Mouse (Mus musculus) urinary bladder, postnatal 36 days (tissue): ENCODE measurements at regions not wholly inside any gene's neighbourhood (a gene's known extent, or its start where the extent isn't known, plus 50 kb on each side); places are given as distances from the start of the nearest gene placed in this dataset.
"Not testable (repeated sequence)": the region's sequence is repeated elsewhere in the genome, so short reads cannot be mapped to it uniquely, and the experiment has no call there.

Experiments used
- DNase-seq, 2 experiments: peaks; one replicate each; pipeline ENCODE4 v3.0.0; 2022; ENCODE audit warnings: low spot score in 2 of 2, mixed read lengths in 1 of 2

DNA sequence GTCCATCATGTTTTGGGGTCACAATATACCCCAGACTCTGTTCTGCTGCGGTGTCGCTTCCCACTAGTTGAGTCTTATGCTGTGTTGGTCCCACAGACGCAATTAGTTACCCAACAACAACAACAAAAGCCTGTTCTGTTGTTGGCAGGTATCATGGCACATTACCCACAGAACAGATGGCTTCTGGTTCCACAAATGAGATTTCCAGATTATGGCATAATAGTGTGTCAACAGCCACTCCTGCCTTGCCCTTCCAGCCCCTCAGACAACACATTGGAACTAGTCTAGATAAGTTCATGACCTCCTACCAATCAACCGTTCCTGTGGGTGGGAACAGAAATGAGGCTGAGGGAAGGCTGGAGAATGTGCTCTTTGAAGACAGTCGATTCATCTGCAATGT, 351.5 kb downstream of the Fut8 start:
- DNase-seq, result no peak

DNA sequence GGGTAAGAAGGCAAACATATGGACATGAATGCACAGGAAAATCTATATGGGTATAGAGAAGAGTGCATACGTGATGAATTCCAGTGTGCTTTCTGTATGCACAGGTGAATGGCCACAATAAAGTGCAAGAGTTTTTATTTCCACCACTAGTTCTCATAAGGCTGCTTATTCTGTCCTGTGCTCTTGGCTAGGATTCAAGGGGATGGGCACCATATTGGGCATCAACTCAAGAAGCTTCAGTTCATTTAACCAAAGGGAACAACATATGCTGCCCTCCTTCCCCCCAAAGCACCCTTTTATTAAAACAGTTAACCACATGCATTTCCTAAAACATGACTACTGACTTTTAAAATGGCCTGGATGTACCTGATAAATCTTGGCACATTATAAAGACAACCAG, 356.2 kb downstream of the Fut8 start:
- no peak for DNase-seq

DNA sequence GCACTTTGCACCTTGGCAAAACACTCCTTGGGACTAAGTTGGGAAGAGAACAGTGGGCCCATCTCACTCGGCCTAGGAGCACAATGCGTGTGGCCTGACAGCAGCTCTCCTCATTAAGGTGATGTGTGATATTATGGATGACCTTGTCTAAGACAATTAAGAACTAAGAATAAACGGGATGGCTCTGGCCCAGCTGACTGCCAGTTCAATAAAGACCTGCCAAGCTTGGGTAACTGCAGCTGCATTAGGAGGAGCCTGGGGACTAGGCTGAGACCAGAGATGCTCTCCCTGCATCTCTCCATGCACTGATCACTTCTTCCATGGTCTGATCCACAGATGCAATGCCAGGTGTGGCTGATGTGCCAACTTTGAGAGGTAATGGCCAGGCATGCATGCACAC, 356.7 kb downstream of the Fut8 start:
- DNase-seq, result no peak

DNA sequence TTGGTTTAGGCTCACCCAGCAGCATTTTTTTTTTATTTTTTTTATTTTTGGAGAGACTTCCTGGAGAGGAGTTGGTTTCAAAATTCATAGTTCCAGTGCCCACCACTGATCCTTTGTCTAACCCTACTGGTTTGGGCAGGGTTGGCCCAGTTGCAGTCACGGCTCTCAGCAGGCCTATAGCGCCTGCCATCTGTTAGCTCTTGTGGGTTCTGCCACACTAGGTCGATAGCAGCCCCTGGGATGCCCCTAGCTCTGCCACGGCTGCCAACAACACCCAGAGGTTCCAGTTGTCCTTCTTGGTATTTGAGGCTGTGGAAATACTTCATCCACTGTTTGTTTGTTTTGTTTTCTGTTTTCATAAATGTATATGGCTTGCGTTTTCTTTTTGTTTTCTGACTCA, 357.9 kb downstream of the Fut8 start:
- DNase-seq, result no peak

DNA sequence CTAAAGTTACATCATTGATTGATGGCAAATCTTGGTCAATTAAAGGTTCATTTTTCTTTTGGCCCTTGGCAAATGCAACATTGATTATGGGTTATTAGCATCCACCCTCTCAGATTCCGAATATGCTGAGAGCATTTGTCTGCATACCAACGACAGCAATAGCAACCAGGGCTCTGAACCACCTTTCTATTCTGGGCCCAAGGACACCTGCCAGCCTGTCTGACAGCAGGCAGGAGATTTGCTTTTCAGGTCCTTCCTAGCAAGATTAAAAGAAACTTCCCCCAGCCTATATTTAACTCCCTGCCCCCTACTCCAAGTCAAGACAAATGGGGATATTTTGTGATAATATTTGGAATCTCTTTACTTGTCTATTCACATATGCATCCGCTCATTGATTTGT, 358.8 kb downstream of the Fut8 start:
- no peak for DNase-seq

DNA sequence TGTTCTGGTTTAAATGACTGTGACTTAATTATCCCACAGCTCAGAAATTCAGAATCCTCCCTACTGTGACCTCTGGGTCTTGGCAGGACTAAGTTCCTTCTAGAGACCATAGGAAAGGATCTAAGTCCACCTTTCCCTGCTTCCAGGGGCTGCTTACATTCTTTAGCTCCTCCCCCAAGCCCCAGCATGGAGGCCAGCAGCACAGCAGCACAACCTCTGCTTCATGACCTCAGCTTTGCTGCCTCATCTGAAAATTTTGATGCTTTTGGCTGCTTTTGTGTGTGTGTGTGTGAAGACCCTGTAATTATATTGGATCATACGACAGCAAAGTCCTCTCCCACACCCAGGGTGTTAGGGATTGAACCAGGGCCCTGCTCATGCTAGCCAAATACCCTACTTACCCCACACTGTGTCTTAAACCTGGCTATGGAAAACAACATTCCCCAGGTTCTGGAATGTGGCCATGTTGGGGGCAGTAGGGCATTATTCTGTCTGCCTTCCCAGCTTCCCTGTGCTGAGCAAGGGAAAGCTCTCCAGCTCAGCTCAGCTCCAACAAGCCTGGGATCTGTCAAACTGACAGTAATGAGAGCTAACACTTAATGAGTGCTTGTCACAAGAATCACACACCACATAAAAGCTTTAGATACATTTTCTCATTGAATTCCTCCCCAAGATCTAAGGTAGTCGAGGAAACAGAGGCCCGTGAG, 359.9 kb downstream of the Fut8 start:
- DNase-seq, result no peak

DNA sequence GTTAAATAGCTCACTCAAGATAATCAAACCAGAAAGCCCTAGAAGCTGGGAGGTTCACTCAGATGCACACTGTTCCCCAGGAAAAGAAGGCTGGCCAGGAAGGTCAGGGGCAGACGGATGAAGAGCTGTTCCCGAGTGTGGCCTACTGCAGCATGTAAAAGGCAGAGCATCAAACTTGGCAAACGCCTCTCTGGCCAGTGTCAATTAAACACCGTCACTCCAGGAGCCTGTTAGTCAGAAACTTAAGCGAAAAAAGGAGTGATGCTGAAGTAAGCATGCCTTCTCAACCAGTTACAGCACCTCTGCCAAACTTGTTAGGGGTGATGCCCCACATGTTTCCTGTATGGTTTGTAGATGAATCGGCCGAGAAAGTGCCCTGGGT, 360.4 kb downstream of the Fut8 start:
- no peak for DNase-seq

DNA sequence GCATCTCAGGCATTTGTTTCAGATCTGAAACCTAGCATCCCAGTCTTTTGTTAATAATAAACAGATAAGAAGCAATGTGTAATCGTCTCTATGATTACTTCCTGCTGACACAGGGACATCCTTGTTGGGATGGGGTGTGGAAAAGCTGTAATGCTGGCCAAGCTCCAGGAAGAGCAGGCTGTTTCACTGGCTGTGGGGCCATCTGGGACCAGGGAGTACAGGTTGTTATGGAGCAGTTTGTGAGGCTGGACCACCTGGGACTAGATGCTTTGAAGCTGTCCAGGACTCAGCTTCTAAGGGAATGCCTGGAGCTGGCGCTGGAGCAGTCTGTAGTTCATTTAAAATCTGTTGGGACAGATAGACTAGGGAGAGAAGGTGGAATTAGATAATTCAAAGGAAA, 361.5 kb downstream of the Fut8 start:
- no peak for DNase-seq

DNA sequence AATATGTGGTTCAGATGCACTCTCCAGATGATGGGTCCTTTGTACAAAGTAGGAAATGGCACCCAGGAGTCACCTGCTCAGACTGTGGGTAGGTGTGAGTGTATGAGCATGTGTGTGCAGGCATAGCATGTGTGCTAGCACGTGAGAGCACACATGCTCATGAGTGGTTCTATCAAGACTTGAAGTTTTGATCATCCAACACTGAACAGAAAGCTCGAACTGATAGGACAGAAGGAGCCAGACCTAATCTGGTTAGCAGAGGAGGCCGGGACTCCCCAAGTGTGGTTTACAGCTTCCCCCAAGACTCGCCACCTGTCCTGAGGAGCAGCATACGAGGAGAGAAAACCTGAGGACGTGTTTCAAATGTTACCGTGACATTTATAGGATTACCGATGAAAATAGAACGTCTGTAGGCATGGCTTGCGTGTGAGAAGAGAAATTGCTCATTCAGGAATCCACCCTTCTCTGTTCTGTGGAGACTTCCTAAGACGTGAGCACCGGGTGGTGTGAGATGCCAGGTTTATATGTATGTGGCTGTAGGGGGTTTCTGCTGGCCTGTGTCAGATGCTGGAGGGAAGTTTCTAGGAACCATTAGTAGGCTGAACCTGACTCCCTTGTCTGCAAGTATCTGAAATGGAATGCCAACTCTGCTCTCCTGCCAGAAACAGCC, 366.0 kb downstream of the Fut8 start:
- no peak for DNase-seq

DNA sequence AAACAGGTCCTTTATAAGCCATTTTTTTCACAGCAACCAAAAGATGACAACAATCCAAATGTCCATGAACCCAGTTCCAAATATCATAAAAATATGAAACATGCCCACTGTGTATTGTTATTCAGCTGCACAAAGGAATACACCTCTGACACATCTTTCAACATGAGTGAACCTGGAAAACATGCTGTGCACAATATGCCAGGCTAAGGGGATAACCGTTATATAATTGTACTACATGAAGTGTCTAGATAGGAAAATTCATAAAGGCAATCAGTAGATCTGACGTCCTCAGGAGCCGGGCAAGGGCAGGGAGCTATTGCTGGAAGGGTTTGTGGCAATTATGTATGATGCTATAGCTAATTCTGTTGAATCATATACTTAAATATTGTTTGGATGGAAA, 379.6 kb downstream of the Fut8 start:
- no peak for DNase-seq

DNA sequence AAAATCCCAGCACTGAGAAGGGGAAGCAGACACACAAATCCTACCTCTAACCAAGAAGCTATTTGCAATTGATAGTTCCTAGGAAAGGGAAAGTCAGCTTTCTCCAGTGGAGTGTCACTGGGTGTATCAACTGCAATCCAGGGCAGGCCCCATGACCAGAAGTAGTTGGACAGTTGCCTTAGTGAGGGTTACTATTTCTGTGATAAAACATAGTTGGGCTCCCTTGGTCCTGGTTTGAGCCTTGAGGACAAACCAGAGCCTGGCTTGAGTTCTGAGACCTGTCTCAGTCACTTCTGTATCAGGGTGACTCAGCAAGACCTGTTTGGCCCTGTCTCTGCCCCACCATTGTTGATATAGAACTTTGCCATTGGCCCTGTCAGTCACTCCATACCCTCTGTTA, 384.3 kb downstream of the Fut8 start:
- DNase-seq, result no peak

DNA sequence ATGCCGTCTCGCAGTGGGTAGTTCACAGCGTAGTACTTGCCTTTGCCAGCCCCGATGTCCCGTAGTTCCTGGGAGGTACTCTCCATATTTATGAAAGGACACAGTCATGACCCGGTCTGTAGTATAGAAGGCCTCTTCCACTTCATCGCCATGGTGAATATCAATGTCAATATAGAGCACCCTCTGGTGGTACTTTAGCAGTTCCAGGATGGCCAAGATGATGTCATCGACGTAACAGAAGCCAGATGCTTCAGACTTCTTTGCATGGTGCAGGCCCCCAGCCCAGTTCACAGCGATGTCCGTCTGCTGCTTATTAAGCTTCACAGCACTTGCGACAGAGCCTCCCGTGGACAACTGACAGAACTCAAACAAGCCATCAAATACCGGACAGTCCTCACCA, 386.4 kb downstream of the Fut8 start:
- not testable (repeated sequence) for DNase-seq

DNA sequence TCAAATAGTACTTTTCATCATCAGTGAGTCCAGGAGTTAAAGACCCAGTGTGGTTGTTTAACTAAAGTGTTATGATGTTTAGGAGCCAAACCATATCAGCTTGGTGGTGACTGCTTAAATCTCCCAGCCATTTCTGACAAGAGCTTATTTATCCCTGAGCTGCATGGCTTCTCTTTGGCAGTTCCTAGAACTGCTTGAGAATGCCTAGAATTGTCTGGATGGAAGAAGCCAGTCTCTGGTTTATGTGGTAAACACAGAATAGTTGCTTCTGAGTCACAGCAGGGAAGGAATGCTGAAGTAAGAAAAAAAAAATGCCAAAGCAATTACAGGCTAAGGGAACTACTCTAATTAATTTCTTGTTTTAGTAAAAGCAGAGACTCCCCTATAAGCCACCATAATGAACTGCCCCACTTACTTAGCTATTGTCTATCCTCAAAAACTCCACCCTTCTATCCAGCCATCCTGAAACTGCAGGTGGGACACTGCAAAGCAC, 390.5 kb downstream of the Fut8 start:
- no peak for DNase-seq

DNA sequence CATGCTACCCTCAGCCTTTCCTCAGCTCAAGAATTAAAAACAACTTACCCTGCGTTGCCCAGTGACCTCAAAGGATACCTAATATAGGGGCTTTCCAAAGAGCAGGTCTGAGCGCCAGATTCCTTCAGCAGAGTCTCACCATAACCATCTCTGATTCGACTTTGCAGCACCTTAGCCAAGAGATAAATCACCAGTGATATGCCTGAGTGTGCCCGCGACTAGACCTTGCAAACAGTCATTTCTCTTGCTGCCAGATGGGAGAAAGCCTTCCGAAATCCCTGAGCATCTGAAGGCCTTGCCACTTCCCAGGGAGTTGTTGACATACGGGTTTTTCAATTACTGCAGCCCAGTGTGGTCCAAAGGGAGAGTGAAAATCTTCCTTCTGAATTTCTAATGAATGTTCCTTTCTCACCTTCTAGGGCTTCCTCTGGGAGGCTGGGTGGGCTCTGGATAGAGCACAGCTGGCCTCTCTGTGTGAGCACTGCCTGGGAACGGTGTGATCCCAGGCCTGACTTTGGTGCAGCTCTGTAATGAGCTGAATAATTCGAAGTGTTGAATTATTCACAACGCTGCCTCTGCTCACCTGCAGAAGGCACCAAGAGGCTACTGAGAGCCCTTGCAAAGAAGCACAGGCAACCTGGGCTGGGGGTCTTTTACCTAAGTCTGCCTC, 396.2 kb downstream of the Fut8 start:
- DNase-seq, result no peak

DNA sequence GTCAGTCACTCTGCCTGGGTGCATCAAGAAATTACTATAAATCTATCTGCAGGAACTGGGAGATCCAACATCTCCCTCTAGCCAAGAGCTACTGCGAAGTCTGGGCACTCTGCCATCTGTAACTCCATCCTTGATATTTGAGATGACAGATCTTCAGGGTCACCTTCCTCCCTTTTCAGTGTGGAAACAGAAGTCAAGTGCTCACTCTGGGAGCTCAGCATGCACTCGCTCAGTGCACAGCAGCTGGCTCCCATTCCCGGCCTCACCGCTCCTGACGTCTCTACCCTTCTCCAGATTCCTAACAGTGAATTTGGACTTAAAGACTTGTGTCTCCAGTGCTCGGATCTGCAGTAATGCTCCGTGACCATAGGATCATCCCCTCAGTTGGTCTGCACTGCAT, 400.3 kb downstream of the Fut8 start:
- DNase-seq, result no peak

DNA sequence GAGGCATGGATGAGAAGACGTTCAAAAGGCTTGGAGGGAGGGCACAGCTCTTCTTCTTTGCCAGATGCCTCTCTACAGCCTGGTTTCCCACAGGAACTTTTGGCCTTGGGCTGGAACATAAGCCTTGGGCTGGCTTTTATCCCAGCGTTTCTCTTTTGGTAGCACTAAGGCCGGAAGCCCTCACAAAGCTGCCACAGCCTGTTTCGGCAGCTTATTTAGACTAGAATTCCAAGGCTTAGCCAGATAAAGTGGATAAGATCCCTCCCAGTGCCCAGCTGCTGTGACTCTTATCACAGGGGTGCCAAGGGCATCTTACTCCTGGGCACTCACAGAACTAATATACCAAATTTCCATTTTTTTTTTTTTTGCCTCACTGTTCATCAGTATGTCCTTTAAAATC, 404.4 kb downstream of the Fut8 start:
- no peak for DNase-seq

DNA sequence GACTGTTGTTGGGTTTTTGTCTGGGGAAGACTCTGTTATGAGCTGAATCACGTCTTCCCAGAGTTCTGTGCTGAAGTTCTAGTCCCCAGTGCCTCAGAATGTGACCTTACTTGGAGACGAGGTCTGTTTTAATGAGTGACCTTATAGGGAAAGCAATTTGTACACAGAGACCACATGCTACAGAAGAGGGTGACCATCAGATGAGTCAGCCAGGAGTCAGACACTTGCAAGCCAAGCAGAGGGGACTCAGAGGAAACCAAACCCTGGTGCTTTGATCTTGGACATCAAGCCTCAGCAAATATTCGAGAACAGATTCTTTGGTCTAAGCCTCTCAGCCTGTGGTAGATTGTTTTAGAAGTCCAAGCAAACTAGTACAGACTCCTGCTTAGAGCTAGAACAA, 409.9 kb downstream of the Fut8 start:
- DNase-seq, result no peak

DNA sequence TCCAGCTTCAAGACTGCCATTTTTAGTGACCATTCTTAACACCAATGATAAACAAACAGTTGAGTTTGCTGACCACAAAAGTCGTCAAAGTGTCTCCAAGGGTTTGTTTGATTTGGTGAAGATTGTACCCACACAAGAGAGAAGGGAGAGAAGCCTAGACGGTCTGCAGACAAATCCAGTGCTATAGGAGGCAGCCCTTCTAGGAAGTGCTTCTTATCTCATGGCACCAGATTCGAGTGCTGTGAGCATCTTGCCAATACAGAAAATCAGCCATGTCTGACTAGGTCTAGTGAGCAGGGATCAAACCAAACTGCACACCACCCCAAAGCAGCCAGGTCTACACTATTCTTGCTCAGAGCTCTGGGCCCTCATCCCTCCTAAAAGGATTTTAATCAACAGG, 416.4 kb downstream of the Fut8 start:
- DNase-seq, result no peak

DNA sequence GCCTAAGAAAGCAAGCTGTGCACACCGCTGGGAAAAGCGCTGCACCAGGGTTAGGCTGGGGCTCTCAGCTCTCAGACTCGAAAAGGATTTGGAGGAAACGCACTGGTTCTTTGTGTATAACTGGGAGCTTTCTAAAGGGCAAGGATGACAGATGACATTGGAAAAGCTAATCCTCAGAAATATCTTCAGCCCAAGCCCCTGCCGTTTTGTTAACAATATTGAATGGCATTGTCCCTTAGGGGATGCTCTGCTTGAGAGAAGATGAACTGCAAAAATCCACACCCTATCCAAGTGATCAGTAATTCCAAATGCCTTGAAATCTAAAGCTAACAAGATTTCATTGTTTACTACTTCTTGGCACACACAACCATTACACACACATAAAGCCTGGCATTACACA, 419.1 kb downstream of the Fut8 start:
- no peak for DNase-seq

DNA sequence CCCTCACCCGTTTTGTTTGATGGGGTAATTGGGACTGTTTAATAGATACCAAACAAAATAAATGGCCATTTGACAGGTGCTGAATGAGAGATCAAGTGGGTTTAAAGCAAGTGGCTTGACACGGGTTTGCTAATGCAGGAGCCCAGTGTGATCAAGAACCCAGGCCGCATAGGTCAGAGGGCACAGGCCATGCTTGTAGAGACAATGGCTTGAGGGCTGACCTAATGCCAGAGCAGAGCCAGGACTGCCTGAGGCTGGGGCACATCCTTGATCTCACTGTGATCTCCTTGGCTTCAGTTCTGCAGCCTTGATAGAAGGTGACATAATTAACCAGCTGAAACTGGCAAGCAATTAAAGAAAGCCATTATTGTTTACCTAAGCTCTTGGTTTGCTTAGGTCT, 420.0 kb downstream of the Fut8 start:
- no peak for DNase-seq

DNA sequence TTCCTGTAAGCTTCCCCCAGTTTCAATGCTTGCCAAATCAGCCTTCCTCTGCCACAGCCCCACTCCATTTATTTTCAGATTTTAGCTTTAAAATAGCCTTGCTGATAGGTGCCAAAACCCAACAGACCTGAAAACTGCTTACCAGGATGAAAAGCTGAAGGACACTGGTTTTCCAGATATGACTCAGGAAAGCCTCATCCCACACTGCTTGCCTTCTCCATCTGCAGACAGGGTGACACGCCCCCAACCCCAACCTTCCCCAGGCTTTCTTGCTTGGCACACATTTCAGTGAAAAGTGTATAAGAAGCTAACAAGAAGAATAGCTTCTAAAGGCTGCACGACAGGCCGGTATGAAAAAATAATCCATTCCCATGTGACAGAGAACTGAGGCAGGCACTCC, 425.3 kb downstream of the Fut8 start:
- no peak for DNase-seq

DNA sequence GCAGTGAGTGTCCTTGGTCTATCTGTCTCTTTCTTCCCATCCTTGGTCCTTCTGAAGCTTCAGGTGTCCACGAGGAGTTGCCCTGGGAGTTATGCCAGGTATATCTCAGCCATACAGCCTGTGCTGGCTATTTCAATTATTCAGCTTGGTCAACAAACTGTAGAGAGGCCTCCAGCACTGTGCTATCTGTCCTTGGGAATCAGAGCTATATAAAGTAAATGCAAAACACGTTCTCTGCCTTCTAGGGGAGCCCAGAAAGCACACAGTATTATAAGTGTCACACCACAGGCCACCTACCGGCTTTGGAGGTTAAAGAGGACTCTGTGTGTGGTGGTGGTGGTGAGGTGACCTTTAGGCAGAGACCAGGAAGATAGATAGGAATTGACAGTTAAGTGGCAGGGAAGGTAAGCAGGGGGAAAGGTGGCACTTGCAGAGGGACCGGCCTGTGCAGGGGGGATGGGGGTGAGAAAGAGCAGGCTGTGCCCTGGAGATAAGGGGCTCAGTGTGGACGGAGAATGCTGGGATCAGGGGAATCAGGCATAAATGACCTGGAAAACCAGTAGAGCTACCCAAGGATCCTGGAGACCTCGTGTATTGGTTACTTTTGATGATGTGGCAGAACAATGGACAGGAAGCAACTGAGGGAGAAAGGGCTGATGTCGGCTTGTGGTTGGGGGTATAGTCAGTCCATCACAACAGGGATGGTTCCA, 425.9 kb downstream of the Fut8 start:
- DNase-seq, result no peak

DNA sequence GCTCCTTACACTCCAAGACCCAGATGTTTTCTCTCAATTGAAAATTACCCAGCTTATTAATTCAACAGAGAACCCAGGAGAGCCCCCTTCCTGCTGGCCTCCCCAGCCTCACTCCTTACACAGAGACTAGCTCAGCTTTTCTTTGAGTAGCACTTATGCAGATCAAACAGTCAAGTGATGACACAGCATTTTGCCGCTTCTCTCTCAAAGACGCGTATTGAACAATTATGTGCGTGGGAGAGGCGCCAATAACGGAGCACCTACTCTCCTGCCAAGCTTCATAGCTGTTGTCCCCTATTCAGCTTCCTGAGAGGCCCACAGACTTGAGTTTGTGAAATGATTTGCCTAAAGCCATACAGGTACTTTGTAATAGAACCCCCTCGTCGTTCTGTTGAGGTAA, 428.5 kb downstream of the Fut8 start:
- DNase-seq, result no peak
